Mouse (Mus musculus): Measurements from ENCODE around the gene Tpt1. TPM values are rescaled to one million over a fixed set of nuclear protein-coding genes. Genes with fewer than 3 reads are reported as not detected.

Tpt1 gene
- polyA plus RNA-seq, 1 experiment: 2,302 TPM

- 41% methylated on average over 7 of the region's 10 CpGs for WGBS
- no peak overlapping the region for H3K4me3 ChIP-seq (ENCODE audit: control insufficient read depth, insufficient read depth, low read length)
- H3K27ac ChIP-seq (ENCODE audit: control insufficient read depth, insufficient read depth, low read length): no peak overlapping the region
- H3K4me1 ChIP-seq (replicated peaks; ENCODE audit: control insufficient read depth, insufficient read depth, low read length): no peaks in the 10 kb centered on the region
- H3K36me3 ChIP-seq (ENCODE audit: control insufficient read depth, insufficient read depth, low read length): no peaks in the 10 kb centered on the region
- peak; percentile 37 for DNase-seq
- H3K27me3 ChIP-seq (ENCODE audit: control insufficient read depth, insufficient read depth, low read length): no peaks in the 10 kb centered on the region
- TF ChIP-seq POLR2A (IDR thresholded peaks at IDR 0.05; ENCODE audit: control insufficient read depth, extremely low read depth, insufficient read depth, low read length, poor library complexity): no peak
- TF ChIP-seq CTCF (IDR thresholded peaks at IDR 0.05; ENCODE audit: borderline replicate concordance, control insufficient read depth, extremely low read depth, insufficient read depth, low read length, poor library complexity): no peak
These were observed 25.7 kb downstream of the Tpt1 start for GRCm38 (mm10) chr14:75870631-75871030.

GRCm38 (mm10) chr14:75871111-75871510, 26.2 kb downstream of the Tpt1 start:
- DNase-seq: no peak
- Histone ChIP-seq H3K27ac (ENCODE audit: control insufficient read depth, insufficient read depth, low read length) (no peak overlapping the region), H3K36me3 (ENCODE audit: control insufficient read depth, insufficient read depth, low read length) (no peaks in the 10 kb centered on the region), H3K4me3 (ENCODE audit: control insufficient read depth, insufficient read depth, low read length) (no peak overlapping the region), H3K4me1 (replicated peaks; ENCODE audit: control insufficient read depth, insufficient read depth, low read length) (no peaks in the 10 kb centered on the region), H3K27me3 (ENCODE audit: control insufficient read depth, insufficient read depth, low read length) (no peaks in the 10 kb centered on the region)
- 36% methylated on average over 4 of the region's 5 CpGs for WGBS
- TF ChIP-seq CTCF (IDR thresholded peaks at IDR 0.05; ENCODE audit: borderline replicate concordance, control insufficient read depth, extremely low read depth, insufficient read depth, low read length, poor library complexity) (no peak), POLR2A (IDR thresholded peaks at IDR 0.05; ENCODE audit: control insufficient read depth, extremely low read depth, insufficient read depth, low read length, poor library complexity) (no peak)

GRCm38 (mm10) chr14:75871750-75872149, 26.9 kb downstream of the Tpt1 start:
- no peaks in the 10 kb centered on the region for H3K27me3 ChIP-seq (ENCODE audit: control insufficient read depth, insufficient read depth, low read length)
- WGBS: 97% methylated on average over 4 of the region's 4 CpGs
- no peak for TF ChIP-seq POLR2A (IDR thresholded peaks at IDR 0.05; ENCODE audit: control insufficient read depth, extremely low read depth, insufficient read depth, low read length, poor library complexity)
- no peak for TF ChIP-seq CTCF (IDR thresholded peaks at IDR 0.05; ENCODE audit: borderline replicate concordance, control insufficient read depth, extremely low read depth, insufficient read depth, low read length, poor library complexity)
- DNase-seq: no peak
- H3K36me3 ChIP-seq (ENCODE audit: control insufficient read depth, insufficient read depth, low read length): no peaks in the 10 kb centered on the region
- no peak overlapping the region for H3K4me3 ChIP-seq (ENCODE audit: control insufficient read depth, insufficient read depth, low read length)
- H3K4me1 ChIP-seq (replicated peaks; ENCODE audit: control insufficient read depth, insufficient read depth, low read length): no peaks in the 10 kb centered on the region
- no peak overlapping the region for H3K27ac ChIP-seq (ENCODE audit: control insufficient read depth, insufficient read depth, low read length)

- TF ChIP-seq POLR2A (IDR thresholded peaks at IDR 0.05; ENCODE audit: control insufficient read depth, extremely low read depth, insufficient read depth, low read length, poor library complexity) (no peak), CTCF (IDR thresholded peaks at IDR 0.05; ENCODE audit: borderline replicate concordance, control insufficient read depth, extremely low read depth, insufficient read depth, low read length, poor library complexity) (no peak)
- H3K4me3 ChIP-seq (ENCODE audit: control insufficient read depth, insufficient read depth, low read length): no peak overlapping the region
- no peaks in the 10 kb centered on the region for H3K36me3 ChIP-seq (ENCODE audit: control insufficient read depth, insufficient read depth, low read length)
- 55% methylated on average over 9 of the region's 9 CpGs for WGBS
- no peaks in the 10 kb centered on the region for H3K27me3 ChIP-seq (ENCODE audit: control insufficient read depth, insufficient read depth, low read length)
- no peak overlapping the region for H3K27ac ChIP-seq (ENCODE audit: control insufficient read depth, insufficient read depth, low read length)
- H3K4me1 ChIP-seq (replicated peaks; ENCODE audit: control insufficient read depth, insufficient read depth, low read length): no peaks in the 10 kb centered on the region
- DNase-seq: no peak
These were observed 28.7 kb downstream of the Tpt1 start for GRCm38 (mm10) chr14:75873612-75874011.

GRCm38 (mm10) chr14:75876320-75877043, 31.6 kb downstream of the Tpt1 start:
- 23% methylated on average over 21 of the region's 21 CpGs for WGBS
- TF ChIP-seq POLR2A (IDR thresholded peaks at IDR 0.05; ENCODE audit: control insufficient read depth, extremely low read depth, insufficient read depth, low read length, poor library complexity) (no peak), CTCF (IDR thresholded peaks at IDR 0.05; ENCODE audit: borderline replicate concordance, control insufficient read depth, extremely low read depth, insufficient read depth, low read length, poor library complexity) (peak; percentile 46; the same call in 1 of the 2 replicates)
- H3K4me1 ChIP-seq (replicated peaks; ENCODE audit: control insufficient read depth, insufficient read depth, low read length): no peaks in the 10 kb centered on the region
- no peak overlapping the region for H3K27ac ChIP-seq (ENCODE audit: control insufficient read depth, insufficient read depth, low read length)
- no peaks in the 10 kb centered on the region for H3K36me3 ChIP-seq (ENCODE audit: control insufficient read depth, insufficient read depth, low read length)
- no peak overlapping the region for H3K4me3 ChIP-seq (ENCODE audit: control insufficient read depth, insufficient read depth, low read length)
- no peaks in the 10 kb centered on the region for H3K27me3 ChIP-seq (ENCODE audit: control insufficient read depth, insufficient read depth, low read length)
- peak; percentile 79 for DNase-seq

GRCm38 (mm10) chr14:75877297-75877696, 32.4 kb downstream of the Tpt1 start:
- TF ChIP-seq CTCF (IDR thresholded peaks at IDR 0.05; ENCODE audit: borderline replicate concordance, control insufficient read depth, extremely low read depth, insufficient read depth, low read length, poor library complexity) (no peak), POLR2A (IDR thresholded peaks at IDR 0.05; ENCODE audit: control insufficient read depth, extremely low read depth, insufficient read depth, low read length, poor library complexity) (no peak)
- no peak for DNase-seq
- WGBS: 85% methylated on average over 3 of the region's 3 CpGs

More at GRCm38 (mm10) chr14:75877297-75877696, 32.4 kb downstream of the Tpt1 start:
- H3K27ac ChIP-seq (ENCODE audit: control insufficient read depth, insufficient read depth, low read length): no peak overlapping the region
- no peak overlapping the region for H3K4me3 ChIP-seq (ENCODE audit: control insufficient read depth, insufficient read depth, low read length)
- H3K27me3 ChIP-seq (ENCODE audit: control insufficient read depth, insufficient read depth, low read length): no peaks in the 10 kb centered on the region
- H3K36me3 ChIP-seq (ENCODE audit: control insufficient read depth, insufficient read depth, low read length): no peaks in the 10 kb centered on the region
- H3K4me1 ChIP-seq (replicated peaks; ENCODE audit: control insufficient read depth, insufficient read depth, low read length): no peaks in the 10 kb centered on the region

All from thymus, adult 2 months (tissue).